Comparison of ENCODE assay signal across 9 mouse cellular contexts in the genomic region with DNA sequence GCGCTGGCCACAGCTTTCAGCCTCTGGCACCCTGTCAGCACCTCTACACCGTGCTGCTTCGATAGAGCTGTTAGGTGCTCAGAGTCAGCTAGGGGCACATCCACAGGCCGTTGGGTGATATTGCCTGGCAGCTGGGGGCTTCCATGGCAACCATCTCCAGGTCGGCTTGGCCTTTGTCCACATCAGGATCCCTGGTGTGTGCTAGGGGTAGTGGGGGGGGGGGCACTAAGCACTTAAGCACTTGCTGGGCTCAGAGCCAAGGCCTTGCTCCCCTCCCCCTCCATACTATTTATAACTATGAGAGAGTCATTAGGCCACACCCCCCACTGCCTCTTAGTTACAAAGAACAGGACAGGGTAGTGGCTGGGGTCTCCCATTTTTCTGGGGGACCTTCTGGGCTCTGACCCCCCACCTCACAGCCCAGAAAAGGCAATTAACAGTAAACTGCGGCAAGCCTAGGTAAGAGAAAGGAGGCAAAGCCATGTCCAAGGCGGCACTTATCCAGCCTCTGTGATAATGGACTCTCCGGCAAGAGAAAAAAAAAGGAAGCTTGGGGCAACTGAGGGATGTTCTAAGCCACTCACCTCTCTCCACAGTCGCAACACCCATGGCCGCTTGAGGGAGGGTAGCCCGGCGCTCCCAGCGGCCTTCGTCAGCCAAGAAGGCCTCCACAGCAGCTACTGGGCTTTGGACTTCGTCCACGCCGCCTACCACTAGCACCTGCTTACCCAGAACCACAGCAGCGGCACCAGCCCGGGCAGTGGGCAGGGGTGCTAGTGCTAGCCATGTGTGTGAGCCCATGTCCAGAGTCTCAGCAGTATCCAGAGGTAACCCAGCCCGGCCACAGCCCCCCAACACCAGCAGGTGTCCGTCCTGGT. TPM values are rescaled to one million over a fixed set of nuclear protein-coding genes. Genes with fewer than 3 reads are reported as not detected.
DNase-seq lines count a peak whose midpoint lies in the region; ATAC-seq and TF ChIP-seq lines count a peak whose summit lies in the region.
"Had no signal": no experiment of that assay in that cellular context is flagged by ENCODE, and none has a peak within 500 bp of the region (broad histone marks: within the 10 kb centered on the region; RNA-seq: fewer than 3 reads in every experiment).

No protein-coding gene starts in this region.

- DNase-seq in kidney, adult 9 months, result no peak
- peak; percentile 61 for DNase-seq in forebrain, embryonic 10.5 days (ENCODE audit: extremely low spot score, low spot score)
- DNase-seq in hindbrain, postnatal 0 days (ENCODE audit: low spot score), result peak; percentile 76
- peak; percentile 72 for DNase-seq in retina, adult 2 months (ENCODE audit: low read depth, low spot score)
- no peak for DNase-seq in spleen, postnatal 10 days (ENCODE audit: low spot score in 2 of 2)

- peaks cover 25% of the 10 kb centered on the region for H3K4me1 ChIP-seq in kidney, embryonic 16.5 days (ENCODE audit: insufficient read depth, low read length)
- peaks cover 57% of the 10 kb centered on the region for H3K4me1 ChIP-seq in forebrain, embryonic 10.5 days
- peaks cover 27% of the 10 kb centered on the region for H3K4me1 ChIP-seq in hindbrain, postnatal 0 days (ENCODE audit: insufficient read depth, low read length)
- H3K4me1 ChIP-seq in liver, embryonic 16.5 days (ENCODE audit: control insufficient read depth, low read depth, low read length), result peaks cover 34% of the 10 kb centered on the region

- 0 out of 2 replicates have a peak overlapping the region, but pooled peaks have one; percentile 34 for H3K27ac ChIP-seq in kidney, embryonic 16.5 days (ENCODE audit: low read length)
- H3K27ac ChIP-seq in forebrain, embryonic 10.5 days, result peak overlapping the region; percentile 81
- H3K27ac ChIP-seq in hindbrain, postnatal 0 days, result peak overlapping the region; percentile 74
- peak overlapping the region; percentile 69 for H3K27ac ChIP-seq in liver, embryonic 16.5 days (ENCODE audit: low read length)

- WGBS in kidney, embryonic 16.5 days, result 64% methylated on average over 21 of the region's 21 CpGs
- 63% methylated on average over 21 of the region's 21 CpGs for WGBS in forebrain, embryonic 10.5 days
- WGBS in hindbrain, postnatal 0 days, result 43% methylated on average over 21 of the region's 21 CpGs
- 62% methylated on average over 21 of the region's 21 CpGs for WGBS in liver, embryonic 16.5 days (ENCODE audit: insufficient replicate concordance)

- TF ChIP-seq CTCF in hindbrain, postnatal 0 days (IDR thresholded peaks at IDR 0.05; ENCODE audit: low read depth), result no peak

- H3K27me3 ChIP-seq in kidney, embryonic 16.5 days (ENCODE audit: insufficient read depth, low read length), result no peaks in the 10 kb centered on the region
- H3K27me3 ChIP-seq in forebrain, embryonic 10.5 days (ENCODE audit: poor library complexity, severe bottlenecking), result peaks cover 11% of the 10 kb centered on the region
- no peaks in the 10 kb centered on the region for H3K27me3 ChIP-seq in hindbrain, postnatal 0 days (ENCODE audit: insufficient read depth, low read length)
- no peaks in the 10 kb centered on the region for H3K27me3 ChIP-seq in liver, embryonic 16.5 days (ENCODE audit: control insufficient read depth, insufficient read depth, low read depth, low read length)

- H3K4me2 ChIP-seq in kidney, embryonic 16.5 days (replicated peaks; ENCODE audit: low read depth, low read length), result peak overlapping the region; percentile 99
- H3K4me2 ChIP-seq in hindbrain, postnatal 0 days (ENCODE audit: low read depth, low read length), result peak overlapping the region; percentile 79
- peak overlapping the region; percentile 98 for H3K4me2 ChIP-seq in liver, embryonic 16.5 days (ENCODE audit: low read depth, low read length)

- H3K4me3 ChIP-seq in kidney, embryonic 16.5 days (ENCODE audit: low read length), result no peak overlapping the region
- H3K4me3 ChIP-seq in forebrain, embryonic 10.5 days, result peak overlapping the region; percentile 70
- H3K4me3 ChIP-seq in hindbrain, postnatal 0 days (ENCODE audit: low read length), result peak overlapping the region; percentile 18
- H3K4me3 ChIP-seq in liver, embryonic 16.5 days (ENCODE audit: low read depth, low read length), result peak overlapping the region; percentile 46

- H3K9ac ChIP-seq in kidney, embryonic 16.5 days (replicated peaks; ENCODE audit: low read length), result peak overlapping the region; percentile 38; the same call in 1 of the 2 replicates
- peak overlapping the region; percentile 4; the same call in 1 of the 2 replicates for H3K9ac ChIP-seq in hindbrain, postnatal 0 days (replicated peaks; ENCODE audit: low read length)
- peak overlapping the region; percentile 36 for H3K9ac ChIP-seq in liver, embryonic 16.5 days (ENCODE audit: low read depth, low read length)

- 0 out of 2 replicates have a peak, but pooled peaks have one; percentile 10 for ATAC-seq in kidney, embryonic 16.5 days (ENCODE audit: low FRiP score, low TSS enrichment)
- peak; percentile 24 for ATAC-seq in hindbrain, postnatal 0 days
- ATAC-seq in liver, embryonic 16.5 days (ENCODE audit: low read depth), result no peak
- no peak for ATAC-seq in activated CD4-positive, CD25-positive, alpha-beta regulatory T cell, adult 4 months

- 0 out of 2 replicates have a peak, but pooled peaks cover 9% of the 10 kb centered on the region for H3K36me3 ChIP-seq in kidney, embryonic 16.5 days (ENCODE audit: insufficient read depth, low read length)
- peaks cover 18% of the 10 kb centered on the region for H3K36me3 ChIP-seq in forebrain, embryonic 10.5 days (replicated peaks)
- H3K36me3 ChIP-seq in hindbrain, postnatal 0 days (ENCODE audit: insufficient read depth, low read length), result peaks cover 5% of the 10 kb centered on the region; the same call in 1 of the 2 replicates
- H3K36me3 ChIP-seq in liver, embryonic 16.5 days (ENCODE audit: control insufficient read depth, insufficient read depth), result no peaks in the 10 kb centered on the region

- no peaks in the 10 kb centered on the region for H3K9me3 ChIP-seq in kidney, embryonic 16.5 days (ENCODE audit: low read length)
- H3K9me3 ChIP-seq in forebrain, embryonic 10.5 days, result no peaks in the 10 kb centered on the region
- no peaks in the 10 kb centered on the region for H3K9me3 ChIP-seq in hindbrain, postnatal 0 days (ENCODE audit: low read length)
- H3K9me3 ChIP-seq in liver, embryonic 16.5 days (replicated peaks; ENCODE audit: control insufficient read depth, low read length), result no peaks in the 10 kb centered on the region

RNA-seq across cellular contexts. Expression of gene Ccdc71, which starts 9.8 kb away (rescaled TPM):
- 77.0 and 82.4 TPM in 2 replicates for polyA plus RNA-seq in kidney, embryonic 16.5 days (2015; fragmentation: Nextera tagmentation; extraction: Ambion mirVana)
- 53.6 and 54.1 TPM in 2 replicates for polyA plus RNA-seq in forebrain, embryonic 10.5 days (2016; fragmentation: Nextera tagmentation; extraction: Ambion mirVana)
- 32.9 and 37.2 TPM in 2 replicates for total RNA-seq in hindbrain, postnatal 0 days (2014; rRNA removed)
- 46.9 and 55.9 TPM in 2 replicates for polyA plus RNA-seq in hindbrain, postnatal 0 days (2015; fragmentation: Nextera tagmentation; extraction: Ambion mirVana)
- 17.4 and 19.8 TPM in 2 replicates for polyA plus RNA-seq in liver, embryonic 16.5 days (2015; fragmentation: Nextera tagmentation; extraction: Ambion mirVana)
- 10 to 100 TPM; 22.5 to 31.5 TPM for polyA plus RNA-seq in activated CD4-positive, CD25-positive, alpha-beta regulatory T cell, adult 4 months (2017; shearing (Covaris generic))

RNA-seq across cellular contexts. Expression of gene Klhdc8b, which starts 10.8 kb away (rescaled TPM):
- 38.8 and 41.6 TPM in 2 replicates for polyA plus RNA-seq in kidney, embryonic 16.5 days (2015; fragmentation: Nextera tagmentation; extraction: Ambion mirVana)
- polyA plus RNA-seq in forebrain, embryonic 10.5 days (2016; fragmentation: Nextera tagmentation; extraction: Ambion mirVana), result 33.1 and 40.3 TPM in 2 replicates
- total RNA-seq in hindbrain, postnatal 0 days (2014; rRNA removed), result 62.6 and 72.8 TPM in 2 replicates
- 44.9 and 46.5 TPM in 2 replicates for polyA plus RNA-seq in hindbrain, postnatal 0 days (2015; fragmentation: Nextera tagmentation; extraction: Ambion mirVana)
- 13.3 and 14.8 TPM in 2 replicates for polyA plus RNA-seq in liver, embryonic 16.5 days (2015; fragmentation: Nextera tagmentation; extraction: Ambion mirVana)
- 1 to 10 TPM; 1.6 to 2.1 TPM for polyA plus RNA-seq in activated CD4-positive, CD25-positive, alpha-beta regulatory T cell, adult 4 months (2017; shearing (Covaris generic))

RNA-seq across cellular contexts. Expression of gene BC048562, which starts 14.2 kb away (rescaled TPM):
- polyA plus RNA-seq in kidney, embryonic 16.5 days (2015; fragmentation: Nextera tagmentation; extraction: Ambion mirVana), result not detected in 2 replicates
- not detected in 2 replicates for polyA plus RNA-seq in forebrain, embryonic 10.5 days (2016; fragmentation: Nextera tagmentation; extraction: Ambion mirVana)
- total RNA-seq in hindbrain, postnatal 0 days (2014; rRNA removed), result not detected in 2 replicates
- polyA plus RNA-seq in hindbrain, postnatal 0 days (2015; fragmentation: Nextera tagmentation; extraction: Ambion mirVana), result not detected in 2 replicates
- not detected in 2 replicates for polyA plus RNA-seq in liver, embryonic 16.5 days (2015; fragmentation: Nextera tagmentation; extraction: Ambion mirVana)
- polyA plus RNA-seq in activated CD4-positive, CD25-positive, alpha-beta regulatory T cell, adult 4 months (2017; shearing (Covaris generic)), result not detected
- polyA plus RNA-seq: large intestine, adult 2 months had no signal

RNA-seq across cellular contexts. Expression of gene Ccdc36, which starts 22.2 kb away (rescaled TPM):
- polyA plus RNA-seq in kidney, embryonic 16.5 days (2015; fragmentation: Nextera tagmentation; extraction: Ambion mirVana), result 1.5 and 1.7 TPM in 2 replicates
- 0.57 and 0.97 TPM in 2 replicates for polyA plus RNA-seq in forebrain, embryonic 10.5 days (2016; fragmentation: Nextera tagmentation; extraction: Ambion mirVana)
- 0.97 and 1.2 TPM in 2 replicates for total RNA-seq in hindbrain, postnatal 0 days (2014; rRNA removed)
- 1.7 TPM in 2 replicates for polyA plus RNA-seq in hindbrain, postnatal 0 days (2015; fragmentation: Nextera tagmentation; extraction: Ambion mirVana)
- 0.08 and 0.15 TPM in 2 replicates for polyA plus RNA-seq in liver, embryonic 16.5 days (2015; fragmentation: Nextera tagmentation; extraction: Ambion mirVana)
- polyA plus RNA-seq in activated CD4-positive, CD25-positive, alpha-beta regulatory T cell, adult 4 months (2017; shearing (Covaris generic)), result not detected
- polyA plus RNA-seq: large intestine, adult 2 months had no signal

RNA-seq across cellular contexts. Expression of gene Lamb2, which starts 29.0 kb away (rescaled TPM):
- 68.5 and 73.6 TPM in 2 replicates for polyA plus RNA-seq in kidney, embryonic 16.5 days (2015; fragmentation: Nextera tagmentation; extraction: Ambion mirVana)
- polyA plus RNA-seq in forebrain, embryonic 10.5 days (2016; fragmentation: Nextera tagmentation; extraction: Ambion mirVana), result 34.8 and 40.8 TPM in 2 replicates
- total RNA-seq in hindbrain, postnatal 0 days (2014; rRNA removed), result 77.5 and 99.8 TPM in 2 replicates
- polyA plus RNA-seq in hindbrain, postnatal 0 days (2015; fragmentation: Nextera tagmentation; extraction: Ambion mirVana), result 16.0 and 18.6 TPM in 2 replicates
- polyA plus RNA-seq in liver, embryonic 16.5 days (2015; fragmentation: Nextera tagmentation; extraction: Ambion mirVana), result 9.7 and 10.7 TPM in 2 replicates
- under 1 TPM; 0.15 to 0.25 TPM for polyA plus RNA-seq in activated CD4-positive, CD25-positive, alpha-beta regulatory T cell, adult 4 months (2017; shearing (Covaris generic))

Comparison
In these comparisons a context has a peak if more than half of its experiments do, and no peak if none do; other contexts are left out.
1. ATAC-seq: peak in kidney, embryonic 16.5 days (single experiment) and hindbrain, postnatal 0 days (single experiment); none in liver, embryonic 16.5 days (single experiment) and activated CD4-positive, CD25-positive, alpha-beta regulatory T cell, adult 4 months (single experiment).
2. DNase-seq: peak in forebrain, embryonic 10.5 days (single experiment), hindbrain, postnatal 0 days (single experiment) and retina, adult 2 months (single experiment); none in kidney, adult 9 months (single experiment) and spleen, postnatal 10 days (0 of 2).
3. Peak in every context shown above with its lines, with median percentiles within 50 percentile points of each other: H3K27ac ChIP-seq, H3K4me2 ChIP-seq and H3K9ac ChIP-seq.